Mouse (Mus musculus): Measurements from ENCODE around the gene Gm29094. TPM values are rescaled to one million over a fixed set of nuclear protein-coding genes. Genes with fewer than 3 reads are reported as not detected.
"Not testable (repeated sequence)": the region's sequence is repeated elsewhere in the genome, so short reads cannot be mapped to it uniquely, and the experiment has no call there.

Gene Gm29094
- not detected in 2 replicates for polyA plus RNA-seq (2012; rRNA removed)

DNA sequence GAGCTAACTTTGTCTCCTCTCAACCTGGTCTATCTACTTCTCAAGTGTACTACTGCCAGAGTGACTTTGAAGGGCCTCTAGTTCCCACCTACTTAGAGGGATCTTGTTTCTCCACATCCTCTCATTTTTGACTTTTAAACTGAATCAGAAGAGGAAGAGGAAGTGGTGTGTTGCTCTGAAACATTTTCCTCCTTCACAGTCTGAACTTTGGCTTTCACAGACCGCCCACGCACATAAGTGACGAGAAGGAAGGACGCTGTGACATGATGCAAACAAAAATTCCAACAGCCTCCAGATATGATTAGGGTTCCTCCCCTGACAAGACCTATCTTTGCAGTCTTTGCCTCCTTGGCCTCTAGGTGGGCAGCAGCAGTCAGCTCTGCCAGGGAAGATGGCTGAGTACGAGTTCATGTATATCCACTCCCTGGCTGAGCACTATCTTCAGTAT, at the start of gene Gm29094, which contains the start of gene Bcl2a1b:
Gene Gm29094 (plus strand): TSS at position 411 of the 448 bp plus-strand sequence.
Gene Bcl2a1b (plus strand): TSS at position 241 of the 448 bp plus-strand sequence.
- H3K27ac ChIP-seq (ENCODE audit: insufficient read depth, low read depth, low read length); DNase-seq; H3K4me1 ChIP-seq (ENCODE audit: control insufficient read depth, insufficient read depth, low read length); H3K27me3 ChIP-seq (replicated peaks; ENCODE audit: control insufficient read depth, insufficient read depth, low read length); H3K4me3 ChIP-seq (ENCODE audit: insufficient read depth, low read depth, low read length); H3K36me3 ChIP-seq (ENCODE audit: control insufficient read depth, insufficient read depth, low read length): not testable (repeated sequence)
- WGBS: 66% methylated on average over 5 of the region's 5 CpGs

DNA sequence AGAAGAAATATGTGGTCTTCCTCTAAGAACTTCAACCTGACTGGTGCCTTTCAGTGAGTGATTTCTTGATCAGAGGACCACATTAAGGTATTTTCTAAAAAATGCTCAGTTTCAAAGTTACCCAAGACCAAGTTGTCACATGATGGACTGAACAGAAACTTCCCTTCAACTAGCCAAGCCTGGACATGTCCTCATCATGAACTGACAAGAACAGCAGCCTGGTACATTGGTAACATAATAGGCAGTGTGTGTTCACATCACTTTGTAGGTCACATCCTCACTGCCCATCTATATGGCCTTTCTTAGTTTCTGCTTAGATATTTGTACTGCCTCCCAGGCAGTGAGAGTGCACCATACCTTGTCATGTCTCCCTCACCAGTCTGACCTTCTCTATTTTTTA, 26.6 kb upstream of the Gm29094 start:
- H3K27me3 ChIP-seq (replicated peaks; ENCODE audit: control insufficient read depth, insufficient read depth, low read length); H3K4me1 ChIP-seq (ENCODE audit: control insufficient read depth, insufficient read depth, low read length); H3K36me3 ChIP-seq (ENCODE audit: control insufficient read depth, insufficient read depth, low read length); H3K4me3 ChIP-seq (ENCODE audit: insufficient read depth, low read depth, low read length); DNase-seq; H3K27ac ChIP-seq (ENCODE audit: insufficient read depth, low read depth, low read length): not testable (repeated sequence)

DNA sequence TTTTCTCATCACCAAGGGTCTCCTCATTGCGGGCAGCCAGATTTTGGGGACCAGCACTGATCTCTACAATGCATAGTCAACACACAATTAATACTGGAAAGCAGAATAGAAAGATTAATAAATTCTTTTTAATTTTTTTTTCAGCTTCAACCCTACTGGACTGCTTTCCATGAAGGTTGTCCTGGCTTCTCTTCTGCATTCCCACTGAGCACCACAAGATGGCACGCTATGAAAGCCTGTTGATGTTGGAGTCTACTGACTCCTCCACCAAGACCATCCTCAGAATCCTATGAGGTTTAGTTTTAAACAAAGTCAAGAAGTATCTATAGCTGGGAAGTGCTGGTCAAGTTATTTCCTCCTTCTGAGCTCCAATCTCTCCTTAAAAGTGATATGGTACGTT, 20.3 kb upstream of the Gm29094 start:
- H3K4me3 ChIP-seq (ENCODE audit: insufficient read depth, low read depth, low read length); H3K4me1 ChIP-seq (ENCODE audit: control insufficient read depth, insufficient read depth, low read length); H3K27ac ChIP-seq (ENCODE audit: insufficient read depth, low read depth, low read length); H3K36me3 ChIP-seq (ENCODE audit: control insufficient read depth, insufficient read depth, low read length); H3K27me3 ChIP-seq (replicated peaks; ENCODE audit: control insufficient read depth, insufficient read depth, low read length): not testable (repeated sequence)
- TF ChIP-seq CTCF (conservative IDR thresholded peaks at IDR 0.05; ENCODE audit: insufficient read depth, insufficient read length, low read depth, low read length): peak; percentile 40
- 31% methylated on average over 2 of the region's 3 CpGs for WGBS
- DNase-seq: peak; percentile 78

DNA sequence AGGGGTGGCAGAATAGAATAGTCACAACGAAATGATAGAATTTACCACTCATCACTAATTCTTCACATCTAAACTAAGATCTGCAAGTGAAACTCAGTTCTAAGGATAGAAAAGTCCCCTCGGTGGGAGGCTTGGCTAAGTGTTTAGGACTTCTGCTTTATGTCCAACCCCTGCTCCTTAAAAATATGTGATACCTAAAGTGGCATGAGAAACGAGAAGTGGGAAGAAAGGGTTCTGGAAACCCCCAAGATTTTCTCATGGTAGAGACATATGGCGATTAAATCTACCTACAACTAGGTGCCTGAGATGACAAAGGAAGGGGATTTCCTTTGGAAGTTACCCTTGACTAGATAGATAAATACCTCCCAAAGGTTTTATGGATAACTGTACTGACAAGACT, 19.7 kb upstream of the Gm29094 start:
- DNase-seq; H3K4me1 ChIP-seq (ENCODE audit: control insufficient read depth, insufficient read depth, low read length); H3K36me3 ChIP-seq (ENCODE audit: control insufficient read depth, insufficient read depth, low read length); H3K27me3 ChIP-seq (replicated peaks; ENCODE audit: control insufficient read depth, insufficient read depth, low read length); H3K4me3 ChIP-seq (ENCODE audit: insufficient read depth, low read depth, low read length); H3K27ac ChIP-seq (ENCODE audit: insufficient read depth, low read depth, low read length): not testable (repeated sequence)
- WGBS: 65% methylated on average over 4 of the region's 4 CpGs

- DNase-seq; H3K4me1 ChIP-seq (ENCODE audit: control insufficient read depth, insufficient read depth, low read length); H3K27me3 ChIP-seq (replicated peaks; ENCODE audit: control insufficient read depth, insufficient read depth, low read length); H3K4me3 ChIP-seq (ENCODE audit: insufficient read depth, low read depth, low read length); H3K27ac ChIP-seq (ENCODE audit: insufficient read depth, low read depth, low read length); H3K36me3 ChIP-seq (ENCODE audit: control insufficient read depth, insufficient read depth, low read length): not testable (repeated sequence)
- 86% methylated on average over 15 of the region's 15 CpGs for WGBS
Measured at GRCm38 (mm10) chr9:89187006-89187405, 12.2 kb upstream of the Gm29094 start.

DNA sequence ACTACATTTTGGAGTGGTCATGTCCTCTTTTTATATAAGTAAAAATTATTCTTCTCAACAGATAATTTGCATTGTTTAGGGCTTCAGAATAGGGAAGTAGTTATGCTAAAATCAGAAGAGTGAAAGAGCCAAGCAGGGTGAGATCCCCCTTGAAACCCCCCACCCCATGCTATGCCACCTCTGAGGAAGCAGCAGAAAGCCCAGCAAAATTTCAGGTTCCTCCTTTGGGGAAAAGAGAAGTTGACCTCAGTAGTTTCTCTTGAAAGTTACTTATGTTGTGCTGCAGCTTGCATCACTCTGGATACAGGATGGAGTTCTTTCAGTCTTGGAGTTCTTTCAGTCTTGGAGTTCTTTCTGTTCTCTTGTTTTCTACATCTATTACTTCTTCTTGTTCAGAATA, 3.7 kb upstream of the Gm29094 start:
- not testable (repeated sequence) for H3K27ac ChIP-seq (ENCODE audit: insufficient read depth, low read depth, low read length); H3K27me3 ChIP-seq (replicated peaks; ENCODE audit: control insufficient read depth, insufficient read depth, low read length); H3K4me1 ChIP-seq (ENCODE audit: control insufficient read depth, insufficient read depth, low read length); DNase-seq; H3K4me3 ChIP-seq (ENCODE audit: insufficient read depth, low read depth, low read length); H3K36me3 ChIP-seq (ENCODE audit: control insufficient read depth, insufficient read depth, low read length)

- not testable (repeated sequence) for H3K36me3 ChIP-seq (ENCODE audit: control insufficient read depth, insufficient read depth, low read length); H3K4me1 ChIP-seq (ENCODE audit: control insufficient read depth, insufficient read depth, low read length); H3K27me3 ChIP-seq (replicated peaks; ENCODE audit: control insufficient read depth, insufficient read depth, low read length); DNase-seq; H3K4me3 ChIP-seq (ENCODE audit: insufficient read depth, low read depth, low read length); H3K27ac ChIP-seq (ENCODE audit: insufficient read depth, low read depth, low read length)
- WGBS: 100% methylated on average over 1 of the region's 1 CpGs
Measured at GRCm38 (mm10) chr9:89197509-89197908, 1.7 kb upstream of the Gm29094 start.

DNA sequence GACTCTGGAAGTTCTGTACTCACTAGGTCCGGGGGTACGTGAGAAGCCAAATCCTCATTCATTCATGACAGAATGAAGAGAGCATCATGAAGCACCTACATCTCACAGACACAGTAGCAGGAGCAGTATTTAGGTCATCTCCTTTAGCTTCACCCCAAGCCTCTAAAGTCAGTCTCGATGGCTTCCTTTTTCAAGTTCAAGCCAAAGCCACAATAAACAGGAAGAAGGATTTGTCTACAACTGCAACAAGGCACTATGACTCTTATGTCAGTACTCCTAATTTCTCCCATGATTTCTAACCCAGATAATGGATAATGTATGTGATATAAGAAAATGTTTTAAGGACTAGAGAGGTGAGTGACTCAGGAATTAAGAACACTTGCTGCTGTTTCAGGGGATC, 830 bp upstream of the Gm29094 start:
- H3K27me3 ChIP-seq (replicated peaks; ENCODE audit: control insufficient read depth, insufficient read depth, low read length); H3K27ac ChIP-seq (ENCODE audit: insufficient read depth, low read depth, low read length); DNase-seq; H3K4me1 ChIP-seq (ENCODE audit: control insufficient read depth, insufficient read depth, low read length); H3K36me3 ChIP-seq (ENCODE audit: control insufficient read depth, insufficient read depth, low read length); H3K4me3 ChIP-seq (ENCODE audit: insufficient read depth, low read depth, low read length): not testable (repeated sequence)
- 89% methylated on average over 3 of the region's 3 CpGs for WGBS

DNA sequence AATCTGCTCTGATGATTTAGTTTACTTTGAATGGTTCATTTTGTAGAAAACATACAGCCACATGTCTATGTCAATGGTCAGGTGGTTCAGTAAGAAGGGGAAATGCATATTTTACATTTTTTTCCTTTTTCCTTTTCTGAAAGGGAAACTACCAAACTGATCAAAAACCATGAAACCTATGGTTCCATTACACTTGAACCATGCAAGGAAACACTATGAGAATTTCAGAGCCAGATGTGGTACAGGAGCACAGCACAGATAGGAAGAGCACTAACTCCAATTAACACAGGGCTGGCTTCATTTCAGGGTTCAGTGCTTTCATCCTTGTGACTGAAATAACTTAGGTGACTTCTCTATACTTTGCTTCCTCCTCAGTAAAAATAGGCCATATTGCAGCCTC, 3.1 kb downstream of the Gm29094 start:
- H3K36me3 ChIP-seq (ENCODE audit: control insufficient read depth, insufficient read depth, low read length); DNase-seq; H3K27me3 ChIP-seq (replicated peaks; ENCODE audit: control insufficient read depth, insufficient read depth, low read length); H3K27ac ChIP-seq (ENCODE audit: insufficient read depth, low read depth, low read length); H3K4me1 ChIP-seq (ENCODE audit: control insufficient read depth, insufficient read depth, low read length); H3K4me3 ChIP-seq (ENCODE audit: insufficient read depth, low read depth, low read length): not testable (repeated sequence)

GRCm38 (mm10) chr9:89208939-89209338, 9.8 kb downstream of the Gm29094 start:
- DNase-seq; H3K36me3 ChIP-seq (ENCODE audit: control insufficient read depth, insufficient read depth, low read length); H3K27me3 ChIP-seq (replicated peaks; ENCODE audit: control insufficient read depth, insufficient read depth, low read length); H3K4me3 ChIP-seq (ENCODE audit: insufficient read depth, low read depth, low read length); H3K4me1 ChIP-seq (ENCODE audit: control insufficient read depth, insufficient read depth, low read length); H3K27ac ChIP-seq (ENCODE audit: insufficient read depth, low read depth, low read length): not testable (repeated sequence)
- WGBS: 50% methylated on average over 1 of the region's 1 CpGs

GRCm38 (mm10) chr9:89210353-89211064, 11.3 kb downstream of the Gm29094 start, which contains the start of gene Mthfs:
Mthfs (plus strand) TSS chr9:89210676.
- 19% methylated on average over 9 of the region's 12 CpGs for WGBS
- H3K27ac ChIP-seq (ENCODE audit: insufficient read depth, low read depth, low read length): peak within 1 kb of the TSS; percentile 93
- not testable (repeated sequence) for H3K4me1 ChIP-seq (ENCODE audit: control insufficient read depth, insufficient read depth, low read length); H3K27me3 ChIP-seq (replicated peaks; ENCODE audit: control insufficient read depth, insufficient read depth, low read length); H3K36me3 ChIP-seq (ENCODE audit: control insufficient read depth, insufficient read depth, low read length)
- peak within 1 kb of the TSS; percentile 63 for H3K4me3 ChIP-seq (ENCODE audit: insufficient read depth, low read depth, low read length)
- DNase-seq: peak; percentile 44
